Mouse (Mus musculus) stomach, embryonic 14.5 days (tissue): Measurements from ENCODE around the gene Irf1. TPM values are rescaled to one million over a fixed set of nuclear protein-coding genes. Genes with fewer than 3 reads are reported as not detected.

ENCODE experiments used
- ATAC-seq: fragments of 200-750 bp; cut with Nextera tagmentation; 2 replicates; pipeline ENCODE4 v1.8.0; 2017; ENCODE audit warnings: low read depth, moderate TSS enrichment; ENCODE audit not compliant: insufficient number of reproducible peaks, insufficient read depth, low FRiP score
- H3K27ac ChIP-seq: fragments of 300-500 bp; sonication (generic); 2 replicates; pipeline ENCODE4 v1.5.1; 2014; ENCODE audit warnings: mild to moderate bottlenecking, low read length, moderate library complexity, mixed read lengths
- H3K27me3 ChIP-seq: fragments of 300-500 bp; sonication (generic); 2 replicates; pipeline ENCODE4 v1.6.1; 2014; ENCODE audit warnings: low read length, control low read depth, mixed read lengths; ENCODE audit not compliant: control insufficient read depth, insufficient read depth
- H3K36me3 ChIP-seq: fragments of 300-500 bp; sonication (generic); 2 replicates; pipeline ENCODE4 v1.6.1; 2014; ENCODE audit warnings: mild to moderate bottlenecking, control low read depth, low read length, moderate library complexity, mixed read lengths; ENCODE audit not compliant: control insufficient read depth, insufficient read depth
- H3K4me1 ChIP-seq: fragments of 300-500 bp; sonication (generic); 2 replicates; pipeline ENCODE4 v1.6.1; 2014; ENCODE audit warnings: low read length, control low read depth, mixed read lengths; ENCODE audit not compliant: control insufficient read depth, insufficient read depth
- H3K4me2 ChIP-seq: fragments of 300-500 bp; sonication (generic); replicated peaks from 2 replicates; pipeline ENCODE4 v1.6.1; 2014; ENCODE audit warnings: low read depth, low read length, control low read depth
- H3K4me3 ChIP-seq: fragments of 300-500 bp; sonication (generic); 2 replicates; pipeline ENCODE4 v1.5.1; 2014; ENCODE audit warnings: low read depth, low read length, control low read depth
- H3K9ac ChIP-seq: fragments of 300-500 bp; sonication (generic); replicated peaks from 2 replicates; pipeline ENCODE4 v1.6.1; 2014; ENCODE audit warnings: low read depth, mild to moderate bottlenecking, control low read depth, low read length, moderate library complexity, mixed read lengths
- H3K9me3 ChIP-seq: fragments of 300-500 bp; sonication (generic); 2 replicates; pipeline ENCODE4 v1.6.1; 2016; ENCODE audit warnings: low read depth, low read length, control low read depth; ENCODE audit not compliant: control insufficient read depth
- WGBS: fragments of 180-500 bp; shearing (Covaris S2); extraction: QIAGEN DNeasy Blood & Tissue Kit; methylation state at CpG from one replicate; pipeline ENCODE4 v1.1.7; 2014; 5-methylcytosine and 5-hydroxymethylcytosine counted together
- polyA plus RNA-seq: library from polyadenylated mRNA; unstranded; fragments of >200 nt; fragmentation: Nextera tagmentation; extraction: Ambion mirVana; gene quantifications from 2 replicates; pipeline ENCODE4 v1.2.1, GENCODE M21; 2014

Gene Irf1
- polyA plus RNA-seq, 1 experiment from 2014 or later: 19.3 TPM

DNA sequence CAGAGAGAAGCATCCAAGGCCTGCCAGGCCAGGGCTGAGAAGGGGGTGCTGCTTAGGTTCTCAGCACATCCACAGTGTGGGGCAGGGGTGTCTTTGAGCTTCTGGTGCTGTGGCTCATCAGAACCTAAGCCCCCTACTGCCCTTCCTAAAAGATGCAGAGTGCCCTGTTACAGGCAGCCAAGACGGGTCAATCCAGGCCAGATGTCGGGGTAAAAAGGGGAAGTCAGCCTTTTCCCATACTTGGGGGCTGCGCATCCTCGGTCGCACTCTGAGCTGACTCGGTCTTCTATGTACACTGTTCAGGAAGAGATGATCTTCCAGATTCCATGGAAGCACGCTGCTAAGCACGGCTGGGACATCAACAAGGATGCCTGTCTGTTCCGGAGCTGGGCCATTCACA, 2.7 kb downstream of the Irf1 start:
- WGBS: 83% methylated on average over 9 of the region's 9 CpGs

DNA sequence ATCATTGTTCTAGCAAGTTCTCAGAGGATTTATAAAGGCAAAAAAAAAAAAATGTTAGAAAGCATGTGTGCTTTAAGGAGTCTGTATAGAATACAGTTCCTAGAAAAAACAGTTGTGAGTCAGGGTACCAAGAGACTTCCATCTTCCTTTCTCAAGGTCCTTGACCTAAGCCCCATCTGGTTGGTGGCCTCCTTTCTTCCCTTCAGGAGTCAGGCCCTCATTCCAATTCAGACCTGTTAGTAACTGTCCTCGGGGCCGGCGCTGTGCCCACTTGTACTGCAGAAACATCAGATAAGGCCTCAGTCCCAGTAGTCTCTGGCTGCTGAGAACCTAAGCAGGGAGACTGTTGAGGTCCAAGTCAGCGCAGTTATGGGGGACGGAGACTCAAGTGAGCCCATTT, 3.3 kb downstream of the Irf1 start, which contains the start of gene Gm17334:
Gene Gm17334, minus strand, starts transcription at position 101 of the 400 bp plus-strand sequence.
- H3K4me2 ChIP-seq: no peak within 1 kb of the TSS

More for the DNA sequence above, 2.7 kb downstream of the Irf1 start:
- Histone ChIP-seq H3K9me3 (no peaks in the 10 kb centered on the region), H3K36me3 (peaks cover 34% of the 10 kb centered on the region), H3K27ac (no peak overlapping the region), H3K27me3 (no peaks in the 10 kb centered on the region), H3K4me1 (0 out of 2 replicates have a peak, but pooled peaks cover 4% of the 10 kb centered on the region), H3K4me3 (no peak overlapping the region), H3K9ac (no peak overlapping the region), H3K4me2 (no peak overlapping the region)
- no peak for ATAC-seq

DNA sequence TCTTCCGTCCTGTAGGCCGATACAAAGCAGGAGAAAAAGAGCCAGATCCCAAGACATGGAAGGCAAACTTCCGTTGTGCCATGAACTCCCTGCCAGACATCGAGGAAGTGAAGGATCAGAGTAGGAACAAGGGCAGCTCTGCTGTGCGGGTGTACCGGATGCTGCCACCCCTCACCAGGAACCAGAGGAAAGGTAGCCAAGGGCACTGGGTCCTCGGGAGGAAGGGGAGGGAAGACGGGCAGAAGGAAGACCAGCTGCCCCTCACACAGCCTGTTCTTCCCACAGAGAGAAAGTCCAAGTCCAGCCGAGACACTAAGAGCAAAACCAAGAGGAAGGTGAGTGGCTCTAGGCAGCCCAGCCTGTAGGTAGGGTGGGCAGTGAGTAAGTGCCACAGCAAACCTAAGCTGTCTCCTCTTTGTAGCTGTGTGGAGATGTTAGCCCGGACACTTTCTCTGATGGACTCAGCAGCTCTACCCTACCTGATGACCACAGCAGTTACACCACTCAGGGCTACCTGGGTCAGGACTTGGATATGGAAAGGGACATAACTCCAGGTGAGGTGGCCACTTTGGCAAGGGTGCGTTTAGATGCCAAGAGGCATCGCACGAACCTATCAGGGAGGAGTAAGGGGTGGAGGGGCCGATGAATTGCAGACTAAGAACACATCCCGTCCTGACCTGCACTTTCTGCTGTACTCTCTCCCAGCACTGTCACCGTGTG, 4.0 kb downstream of the Irf1 start:
- Histone ChIP-seq H3K9ac (no peak overlapping the region), H3K4me3 (no peak overlapping the region), H3K4me1 (0 out of 2 replicates have a peak, but pooled peaks cover 4% of the 10 kb centered on the region), H3K9me3 (no peaks in the 10 kb centered on the region), H3K27ac (no peak overlapping the region), H3K4me2 (no peak overlapping the region), H3K27me3 (no peaks in the 10 kb centered on the region), H3K36me3 (peaks cover 42% of the 10 kb centered on the region)
- ATAC-seq: no peak
- WGBS: 91% methylated on average over 16 of the region's 16 CpGs

More for the DNA sequence above, 3.3 kb downstream of the Irf1 start, which contains the start of gene Gm17334:
- Histone ChIP-seq H3K4me3 (no peak within 1 kb of the TSS), H3K9me3 (no peaks in the 10 kb centered on the region), H3K4me1 (0 out of 2 replicates have a peak, but pooled peaks cover 4% of the 10 kb centered on the region), H3K36me3 (peaks cover 38% of the 10 kb centered on the region), H3K27me3 (no peaks in the 10 kb centered on the region), H3K27ac (no peak within 1 kb of the TSS), H3K9ac (no peak within 1 kb of the TSS)
- WGBS: 89% methylated on average over 5 of the region's 5 CpGs
- ATAC-seq: no peak

DNA sequence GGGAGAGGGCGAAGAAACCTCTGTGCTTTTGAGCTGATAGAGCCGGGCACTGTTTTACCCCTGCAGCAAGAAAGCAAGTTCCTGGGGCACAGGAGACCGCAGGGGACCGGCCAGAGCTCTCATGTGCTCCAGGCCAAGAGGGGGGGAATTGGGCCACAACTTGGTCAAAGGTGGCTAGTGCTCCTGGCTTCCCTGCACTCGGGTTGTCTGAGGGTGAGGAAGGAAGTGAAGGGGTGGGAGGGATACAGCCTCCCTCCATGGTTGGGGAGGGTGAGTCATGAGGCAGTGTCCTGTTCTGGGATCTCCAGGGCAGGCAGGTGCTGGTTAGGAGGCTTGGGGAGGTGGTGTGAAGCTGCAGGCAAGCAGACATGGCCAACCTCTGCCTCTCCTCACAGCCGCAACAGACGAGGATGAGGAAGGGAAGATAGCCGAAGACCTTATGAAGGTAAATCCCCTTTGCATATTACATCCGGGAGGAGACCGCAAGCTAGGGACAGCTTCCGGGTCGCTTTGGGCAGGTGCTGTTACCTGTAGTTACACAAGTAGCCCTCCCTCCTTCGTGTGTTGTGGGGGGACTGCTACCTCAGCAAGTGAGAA, 4.9 kb downstream of the Irf1 start:
- Histone ChIP-seq H3K4me1 (0 out of 2 replicates have a peak, but pooled peaks cover 4% of the 10 kb centered on the region), H3K4me2 (no peak overlapping the region), H3K27ac (no peak overlapping the region), H3K9ac (no peak overlapping the region), H3K36me3 (peaks cover 42% of the 10 kb centered on the region), H3K4me3 (no peak overlapping the region), H3K9me3 (no peaks in the 10 kb centered on the region), H3K27me3 (no peaks in the 10 kb centered on the region)
- WGBS: 85% methylated on average over 13 of the region's 13 CpGs
- ATAC-seq: no peak

DNA sequence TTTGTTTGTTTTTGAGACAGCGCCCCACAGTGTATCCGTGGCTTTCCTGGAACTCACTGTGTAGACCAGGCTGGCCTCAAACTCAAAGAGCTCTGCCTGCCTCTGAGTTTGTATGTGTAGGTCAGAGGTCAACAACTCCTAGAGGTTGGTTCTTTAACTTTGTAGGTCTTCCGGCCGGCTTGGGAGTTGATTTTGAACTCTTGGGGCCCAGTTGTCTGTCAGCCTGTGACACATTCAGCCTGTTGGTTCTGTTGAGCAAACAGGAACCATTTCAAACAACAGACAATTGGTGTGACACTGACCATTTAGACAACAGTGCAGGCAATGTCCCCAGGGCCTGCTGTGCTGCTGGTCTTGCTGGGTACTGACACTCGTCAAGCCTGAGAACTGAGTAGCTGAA, 7.9 kb downstream of the Irf1 start:
- Histone ChIP-seq H3K36me3 (peaks cover 42% of the 10 kb centered on the region), H3K4me2 (no peak overlapping the region), H3K4me1 (no peaks in the 10 kb centered on the region), H3K9ac (no peak overlapping the region), H3K4me3 (no peak overlapping the region), H3K9me3 (no peaks in the 10 kb centered on the region), H3K27me3 (no peaks in the 10 kb centered on the region), H3K27ac (no peak overlapping the region)
- ATAC-seq: no peak
- WGBS: 69% methylated on average over 5 of the region's 5 CpGs

DNA sequence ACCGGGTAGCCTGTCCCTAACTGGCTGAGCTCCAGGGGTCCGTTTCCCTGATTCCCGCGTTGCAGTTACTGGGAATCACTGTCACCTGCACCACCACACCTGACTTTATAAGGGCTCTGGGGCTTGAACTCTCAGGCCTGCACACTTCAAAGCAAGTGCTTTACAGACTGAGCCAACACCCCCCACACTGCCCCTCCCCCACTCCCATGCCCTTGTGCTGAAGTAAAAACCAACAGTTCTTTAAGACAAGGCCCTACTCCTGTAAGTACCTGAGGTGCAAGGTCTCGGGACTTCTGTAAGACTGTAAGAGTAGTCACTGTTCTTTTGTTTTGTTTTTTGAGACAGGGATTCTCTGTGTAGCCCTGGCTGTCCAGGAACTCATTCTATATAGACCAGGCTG, 8.6 kb downstream of the Irf1 start:
- Histone ChIP-seq H3K27me3 (no peaks in the 10 kb centered on the region), H3K4me3 (no peak overlapping the region), H3K9me3 (no peaks in the 10 kb centered on the region), H3K9ac (no peak overlapping the region), H3K27ac (no peak overlapping the region), H3K4me2 (no peak overlapping the region), H3K36me3 (peaks cover 38% of the 10 kb centered on the region), H3K4me1 (no peaks in the 10 kb centered on the region)
- no peak for ATAC-seq
- WGBS: 79% methylated on average over 5 of the region's 5 CpGs

DNA sequence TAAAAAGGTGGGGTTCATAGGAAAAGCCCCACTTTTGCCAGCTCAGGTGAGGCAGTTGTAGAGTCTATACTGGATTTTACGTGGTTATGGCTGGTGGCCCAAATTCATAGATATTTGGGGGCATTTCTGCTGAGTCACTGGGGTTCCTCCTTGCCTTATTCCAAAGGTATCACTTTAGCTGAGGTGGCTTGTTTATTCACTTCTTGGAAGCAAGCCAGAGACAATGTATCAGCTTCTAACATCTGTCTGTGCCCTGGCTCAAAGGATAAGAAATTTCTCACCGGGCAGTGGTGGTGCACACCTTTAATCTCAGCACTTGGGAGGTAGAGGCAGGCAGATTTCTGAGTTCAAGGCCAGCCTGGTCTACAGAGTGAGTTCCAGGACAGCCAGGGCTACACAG, 10.0 kb downstream of the Irf1 start:
- H3K36me3 ChIP-seq: peaks cover 25% of the 10 kb centered on the region
- no peaks in the 10 kb centered on the region for H3K27me3 ChIP-seq
- H3K9me3 ChIP-seq: no peaks in the 10 kb centered on the region
- no peak for ATAC-seq
- no peak overlapping the region for H3K9ac ChIP-seq
- no peak overlapping the region for H3K4me3 ChIP-seq
- WGBS: 66% methylated on average over 2 of the region's 2 CpGs
- no peak overlapping the region for H3K27ac ChIP-seq
- H3K4me2 ChIP-seq: no peak overlapping the region
- no peaks in the 10 kb centered on the region for H3K4me1 ChIP-seq

DNA sequence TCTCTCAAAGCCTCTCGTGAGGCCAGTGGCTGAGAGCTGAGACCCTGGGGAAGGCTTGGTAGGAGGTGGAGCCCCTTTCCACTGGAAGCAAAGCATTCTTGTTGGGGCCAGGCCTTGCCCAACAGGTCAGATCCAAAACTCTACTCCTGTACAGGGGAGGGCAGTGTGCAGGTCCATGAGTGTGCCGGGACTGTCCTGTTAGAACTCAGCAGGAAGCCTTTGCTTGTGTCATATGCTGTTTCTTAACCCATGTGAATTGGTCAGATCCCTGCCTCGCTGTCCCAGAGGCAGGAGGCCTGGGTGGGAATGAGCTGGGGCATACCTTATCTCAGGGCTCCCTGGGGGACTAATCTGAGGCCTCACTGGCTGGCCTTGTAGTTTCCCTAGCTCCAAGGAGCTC, 10.4 kb downstream of the Irf1 start:
- Histone ChIP-seq H3K27ac (no peak overlapping the region), H3K9ac (no peak overlapping the region), H3K4me2 (no peak overlapping the region), H3K36me3 (peaks cover 22% of the 10 kb centered on the region), H3K9me3 (no peaks in the 10 kb centered on the region), H3K4me3 (no peak overlapping the region), H3K4me1 (no peaks in the 10 kb centered on the region), H3K27me3 (no peaks in the 10 kb centered on the region)
- 78% methylated on average over 3 of the region's 3 CpGs for WGBS
- ATAC-seq: no peak
